Mouse (Mus musculus) thymus, adult 2 months (tissue): ENCODE data around the gene Fbll1.

Experiments
- CTCF ChIP-seq: fragments of 200-500 bp; IDR thresholded peaks from 2 replicates; pipeline ENCODE4 v1.5.1; 2012; ENCODE audit warnings: mild to moderate bottlenecking, control low read depth, low read length, moderate library complexity, borderline replicate concordance; ENCODE audit not compliant: control insufficient read depth, poor library complexity, insufficient read depth; ENCODE audit errors: extremely low read depth
- POLR2A ChIP-seq: fragments of 200-500 bp; IDR thresholded peaks from 2 replicates; pipeline ENCODE4 v1.6.1; 2012; ENCODE audit warnings: mild to moderate bottlenecking, low read length, control low read depth, moderate library complexity; ENCODE audit not compliant: control insufficient read depth, poor library complexity, insufficient read depth; ENCODE audit errors: extremely low read depth

- TF ChIP-seq CTCF (no peak), POLR2A (no peak)
These were observed 40.0 kb upstream of the Fbll1 start for GRCm38 (mm10) chr11:35838345-35839338.
